Mouse (Mus musculus) heart, postnatal 25 days (tissue): ENCODE measurements at regions not wholly inside any gene's neighbourhood (a gene's known extent, or its start where the extent isn't known, plus 50 kb on each side); places are given as distances from the start of the nearest gene placed in this dataset.

Experiments
- DNase-seq: peaks from one replicate; pipeline ENCODE4 v3.0.0; 2022; ENCODE audit warnings: low spot score
- intact Hi-C: fragments of 180-260 bp; cut with DNase I; formaldehyde crosslinking; loops from one replicate; pipeline ENCODE4 v1.15.1; 2025

DNA sequence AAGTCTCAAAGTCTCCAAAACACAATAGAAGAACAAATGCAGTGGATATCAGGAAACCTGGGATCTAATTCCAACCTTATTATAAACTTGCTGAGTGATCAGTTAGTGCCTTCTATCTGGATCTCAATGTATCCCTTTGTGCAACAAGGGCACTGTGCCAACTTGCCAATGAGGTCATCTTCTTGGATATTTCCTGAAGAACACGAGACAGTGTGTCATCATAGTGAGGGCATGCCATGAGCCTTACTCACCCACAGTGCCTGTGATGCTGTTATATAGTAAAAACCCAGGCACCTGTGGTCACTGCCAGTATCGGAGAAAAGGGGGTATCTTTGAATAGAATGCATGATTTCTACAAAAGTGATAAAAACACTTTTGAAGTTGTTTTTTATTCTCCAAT is 60.2 kb upstream of the Cd34 start:
- intact Hi-C loops: loop anchor here (2.0 to 10.0 kb wide), 2 partner anchors 84 to 156 kb away; no protein-coding TSS in a partner anchor
- peak; percentile 4 for DNase-seq

DNA sequence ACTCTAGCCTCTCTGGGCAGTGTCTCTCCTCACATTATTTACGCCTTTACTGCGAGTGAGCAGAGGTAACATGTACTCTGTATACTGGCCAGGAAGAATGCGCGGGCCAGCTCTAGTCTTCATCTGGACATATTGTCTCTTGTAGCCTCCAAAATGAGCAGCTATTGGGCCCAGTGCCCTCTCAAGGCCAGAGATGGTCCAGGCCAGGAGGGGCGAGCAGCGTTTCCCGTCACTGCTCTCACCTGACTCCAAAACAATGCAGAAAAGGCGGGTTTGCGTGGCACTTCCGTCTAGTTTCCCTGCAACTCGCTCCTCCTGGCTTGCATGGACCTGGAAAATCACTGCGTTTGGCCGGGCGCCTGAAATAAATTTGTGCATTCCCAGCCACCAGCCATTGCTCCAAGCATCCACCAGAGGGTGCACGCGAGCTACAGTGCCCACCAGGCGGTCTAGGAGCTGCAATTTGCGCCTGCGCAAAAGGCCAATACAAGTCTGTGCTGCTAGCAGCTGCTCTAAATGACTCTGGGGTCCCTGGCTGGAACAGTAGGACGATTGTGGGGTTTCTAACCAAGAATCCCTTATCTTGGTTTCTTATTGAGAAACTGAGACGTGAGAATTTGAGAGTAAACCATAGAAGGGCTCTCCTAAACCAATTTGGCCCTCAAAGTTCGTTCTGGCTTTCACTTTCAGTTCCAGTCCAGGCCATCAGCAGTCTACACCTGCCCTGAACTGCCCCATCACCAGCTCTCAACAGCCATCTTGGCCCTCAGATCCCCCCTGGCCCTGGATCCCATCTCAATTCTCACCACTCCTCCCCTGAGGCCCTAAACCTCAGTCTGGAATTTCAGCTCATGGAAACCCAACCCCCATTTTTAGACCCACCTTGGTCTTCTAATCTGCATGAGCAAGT is 59.0 kb upstream of the Cd34 start:
- peak; percentile 88 for DNase-seq
- intact Hi-C loops: loop anchor here (1.0 to 10.0 kb wide), 4 partner anchors 40 to 155 kb away; no protein-coding TSS in a partner anchor

GRCm38 (mm10) chr1:194881556-194882223 is 56.9 kb upstream of the Cd34 start:
- intact Hi-C loops: no loop called here

DNA sequence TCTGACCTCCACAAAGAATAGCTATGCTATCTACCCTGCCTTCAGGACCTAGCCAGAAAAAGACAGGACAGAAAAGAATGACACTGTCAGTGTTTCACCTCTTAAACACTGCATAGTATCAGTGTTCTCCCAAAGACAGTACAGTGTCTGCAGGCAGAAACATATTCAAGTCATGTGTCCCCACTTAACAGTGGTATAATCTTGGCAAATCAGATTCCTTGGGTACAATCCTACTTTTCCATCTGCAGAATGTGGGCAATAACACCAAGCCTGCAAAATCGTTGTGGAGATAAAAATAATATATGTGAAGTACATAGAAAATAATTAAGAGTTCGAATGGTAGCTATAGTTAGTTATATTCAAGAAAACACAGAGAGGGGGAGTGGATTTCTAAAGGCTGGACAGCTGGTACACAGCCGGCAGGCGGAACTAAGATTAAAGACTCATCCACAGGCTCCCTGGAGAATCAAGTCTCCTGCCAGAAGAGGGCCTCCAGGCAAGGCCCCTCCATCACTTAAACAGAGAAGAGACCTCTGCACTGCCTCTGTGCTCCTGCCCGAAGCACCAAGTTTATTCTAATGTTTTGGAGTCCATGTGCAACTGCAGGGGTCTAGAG is 53.4 kb upstream of the Cd34 start:
- DNase-seq: peak; percentile 33
- intact Hi-C loops: loop anchor here (5.0 kb wide), 1 partner anchor 42 kb away; no protein-coding TSS in a partner anchor

More at GRCm38 (mm10) chr1:194881556-194882223, 56.9 kb upstream of the Cd34 start:
- no peak for DNase-seq

- intact Hi-C loops: loop anchor here (5.0 kb wide), 1 partner anchor 42 kb away; no protein-coding TSS in a partner anchor
- peak; percentile 86 for DNase-seq
These were observed 52.9 kb upstream of the Cd34 start for GRCm38 (mm10) chr1:194885687-194886077.
